Mouse (Mus musculus) WW6 (cell line): Measurements from ENCODE around the gene Ccdc191.

ENCODE experiments used
- DNase-seq: peaks from one replicate; pipeline ENCODE4 v3.0.0-alpha.2; 2013; ENCODE audit warnings: low read depth, low spot score

Gene Ccdc191

DNA sequence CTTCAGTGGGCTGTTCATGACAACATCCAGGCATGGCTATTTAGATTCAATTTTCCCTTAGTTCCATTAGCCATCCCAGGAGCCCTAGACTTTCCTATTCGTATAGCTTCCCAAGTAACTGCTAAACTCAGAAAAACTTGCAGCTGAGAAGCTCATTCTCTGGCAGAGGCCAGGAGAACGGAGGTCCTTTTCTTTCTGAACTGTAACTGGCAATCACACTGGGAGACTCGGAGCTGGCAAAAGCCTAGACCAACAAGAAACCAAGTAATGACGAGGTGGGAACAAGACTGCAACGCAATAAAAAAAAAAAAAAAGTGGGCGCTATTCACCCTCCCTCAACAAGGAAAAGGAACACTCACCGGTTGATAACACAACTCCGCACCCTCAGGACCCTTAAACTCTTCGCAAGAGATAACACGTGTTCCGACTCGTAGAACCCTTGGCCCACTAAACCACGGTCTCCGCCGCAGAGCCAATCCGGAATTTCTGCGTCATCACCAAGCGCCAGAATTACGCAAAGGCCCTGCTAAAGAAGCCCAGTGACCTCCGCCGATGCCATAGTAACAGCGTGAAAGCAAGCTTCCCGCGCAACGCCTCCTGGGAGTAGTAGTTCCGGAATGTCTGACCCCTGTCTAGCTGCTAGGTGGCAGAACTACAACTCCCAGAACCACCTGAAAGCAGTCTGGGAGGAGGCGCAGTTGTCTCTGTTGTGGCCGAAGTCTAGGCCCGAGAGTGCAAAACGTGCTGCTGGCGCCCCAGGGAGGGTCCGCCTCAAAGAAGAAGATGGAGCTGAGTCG lies at the start of gene Ccdc191:
Ccdc191 (plus strand) TSS at position 593 of the 797 bp plus-strand sequence.
- DNase-seq: peak; percentile 97

DNA sequence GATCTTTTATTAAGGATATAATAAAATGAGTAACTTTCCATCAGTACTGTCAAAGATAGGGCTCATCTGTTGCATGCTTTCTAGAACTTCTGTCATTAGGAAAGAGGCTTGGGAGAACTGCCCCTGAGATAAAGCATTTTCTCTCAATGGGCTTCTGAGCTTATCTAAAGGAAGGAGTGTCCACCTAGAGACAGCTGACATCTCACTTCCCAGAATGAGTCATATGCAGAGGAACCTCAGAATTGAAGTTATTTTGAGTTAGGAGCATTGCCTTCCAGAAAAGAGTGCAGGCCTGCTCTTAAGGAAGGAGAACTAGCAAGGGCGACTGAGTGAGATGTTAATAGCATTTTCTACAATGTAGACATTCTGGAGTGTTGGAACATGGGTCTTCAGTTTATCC lies 48.4 kb upstream of the Ccdc191 start:
- no peak for DNase-seq

DNA sequence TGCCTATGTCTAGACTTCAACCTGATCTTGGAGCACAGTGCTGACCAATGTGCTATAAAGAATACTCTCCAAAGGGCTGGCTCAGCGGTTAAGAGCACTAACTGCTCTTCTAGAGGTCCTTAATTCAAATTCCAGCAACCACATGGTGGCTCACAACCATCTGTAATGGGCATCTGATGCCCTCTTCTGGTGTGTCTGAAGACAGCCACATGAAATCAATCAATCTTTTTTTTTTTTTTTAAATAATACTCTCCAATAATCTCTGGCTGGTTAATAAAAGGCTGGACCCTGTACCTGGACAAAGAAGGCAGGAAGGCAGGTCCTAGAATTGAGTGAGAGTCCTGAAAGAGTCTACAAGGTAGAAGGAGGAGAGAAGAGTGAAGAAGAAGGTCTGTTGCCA lies 39.8 kb upstream of the Ccdc191 start:
- DNase-seq: no peak

DNA sequence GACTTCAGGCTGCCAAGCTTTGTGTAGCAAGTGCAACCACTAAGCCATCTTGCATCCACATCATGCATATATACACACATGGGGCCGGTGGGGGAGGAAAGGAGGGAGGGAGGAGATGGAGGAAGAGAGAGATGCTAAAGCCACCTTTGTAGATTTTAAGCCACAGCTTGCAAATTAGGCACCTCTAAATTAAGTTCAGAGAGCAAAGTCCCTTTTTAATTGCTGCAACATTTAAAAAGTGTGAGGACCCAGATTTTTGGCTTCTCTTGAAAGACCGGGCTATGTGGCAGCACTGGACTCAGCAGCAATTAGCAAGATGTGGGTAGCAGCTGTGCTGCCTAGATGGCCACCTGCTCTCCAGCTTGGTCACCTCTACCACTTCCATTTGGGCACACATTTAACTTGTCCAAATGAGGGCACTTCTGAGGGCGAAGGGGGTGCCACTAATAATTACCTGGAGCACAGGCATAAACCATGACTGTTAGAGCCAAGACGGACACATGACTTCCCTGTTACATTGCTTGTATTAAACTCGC lies 30.6 kb upstream of the Ccdc191 start:
- no peak for DNase-seq

DNA sequence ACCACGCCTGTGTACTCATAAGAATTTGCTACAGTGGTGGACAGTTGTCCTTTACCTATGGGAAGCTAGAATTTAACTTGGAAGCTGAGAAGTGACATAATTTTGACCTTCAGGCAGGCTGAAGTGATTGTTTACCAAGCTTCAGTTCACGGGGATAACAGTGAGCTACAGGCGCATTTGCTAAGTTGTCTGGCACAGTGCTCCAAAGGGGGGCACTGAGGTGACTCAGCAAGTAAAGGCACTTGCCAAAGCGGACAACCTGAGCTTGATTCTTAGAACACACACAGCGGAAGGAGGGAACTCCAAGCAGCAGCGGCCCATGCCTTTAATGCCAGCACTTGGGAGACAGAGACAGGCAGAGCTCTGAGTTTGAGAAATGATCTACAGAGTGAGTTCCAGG lies 29.0 kb upstream of the Ccdc191 start:
- DNase-seq: no peak

DNA sequence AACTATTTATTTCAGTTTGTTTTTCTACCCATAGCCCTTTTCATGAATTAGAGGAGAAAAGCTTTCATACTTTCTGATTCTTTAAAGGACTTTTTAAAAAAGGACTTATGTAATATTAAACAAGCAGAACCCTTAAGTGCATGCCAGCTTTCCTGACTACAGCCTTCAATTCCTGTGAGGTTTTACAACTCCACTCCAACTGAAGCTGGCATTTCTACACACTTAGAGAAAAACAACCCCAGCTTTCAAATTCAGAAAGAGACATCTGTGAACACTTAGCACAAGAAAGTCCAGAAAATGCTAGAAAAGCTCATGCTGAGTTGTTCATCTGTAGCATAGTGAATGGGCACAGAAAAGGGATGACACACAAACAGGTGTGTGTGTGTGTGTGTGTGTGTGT lies 19.8 kb upstream of the Ccdc191 start:
- DNase-seq: no peak

DNA sequence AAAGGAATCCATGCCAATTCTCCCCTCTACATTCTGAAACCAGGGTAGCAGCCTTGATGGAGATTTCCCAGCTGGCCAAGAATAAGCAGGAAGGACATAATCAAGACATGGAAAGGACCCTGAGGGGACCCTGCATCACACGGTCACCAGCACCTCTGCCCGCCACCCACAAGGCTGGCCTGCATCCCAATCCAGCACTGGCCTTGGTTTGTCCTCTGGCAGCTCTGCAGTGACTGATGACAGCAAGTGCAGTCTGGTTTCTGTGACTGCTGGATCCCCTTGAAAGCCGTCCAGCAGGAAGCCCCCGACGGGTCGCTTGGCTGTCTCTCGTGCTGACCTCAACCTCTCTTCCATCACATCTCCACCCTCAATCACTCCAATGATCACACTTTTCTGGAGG lies 18.2 kb upstream of the Ccdc191 start:
- no peak for DNase-seq

DNA sequence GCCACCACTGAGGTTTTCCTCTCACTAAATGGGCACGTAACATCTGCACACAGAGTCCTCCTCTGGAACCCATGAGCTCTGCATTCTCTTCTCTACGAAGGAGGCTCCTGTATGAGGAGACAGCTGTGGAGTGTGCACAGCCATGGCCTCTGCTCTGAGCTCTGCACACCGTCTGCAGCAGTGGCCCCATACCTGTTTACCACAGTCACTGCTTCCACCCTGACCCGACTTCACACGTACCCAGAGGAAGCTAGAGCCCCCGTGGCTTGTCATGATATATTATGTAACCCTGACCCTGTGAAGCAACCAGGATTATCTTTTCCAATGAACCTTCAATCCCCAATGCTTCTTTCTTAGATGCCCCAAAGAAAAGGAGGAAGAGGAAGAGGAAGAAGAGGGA lies 9.8 kb upstream of the Ccdc191 start:
- DNase-seq: no peak

DNA sequence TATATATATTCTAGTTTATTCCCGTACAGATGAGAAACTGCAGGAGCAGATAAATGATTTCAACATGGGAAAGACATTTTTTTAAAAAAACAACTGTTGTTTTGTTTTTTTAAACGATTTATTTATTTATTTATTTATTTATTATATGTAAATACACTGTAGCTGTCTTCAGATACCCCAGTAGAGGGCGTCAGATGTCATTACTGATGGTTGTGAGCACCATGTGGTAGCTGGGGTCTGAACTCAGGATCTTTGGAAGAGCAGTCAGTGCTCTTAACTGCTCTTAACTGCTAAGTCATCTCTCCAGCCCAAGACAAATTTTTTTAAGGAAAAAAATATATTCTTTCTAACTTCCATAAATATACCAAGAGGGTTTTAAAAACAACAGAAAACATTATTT lies 8.0 kb upstream of the Ccdc191 start:
- peak; percentile 18 for DNase-seq

DNA sequence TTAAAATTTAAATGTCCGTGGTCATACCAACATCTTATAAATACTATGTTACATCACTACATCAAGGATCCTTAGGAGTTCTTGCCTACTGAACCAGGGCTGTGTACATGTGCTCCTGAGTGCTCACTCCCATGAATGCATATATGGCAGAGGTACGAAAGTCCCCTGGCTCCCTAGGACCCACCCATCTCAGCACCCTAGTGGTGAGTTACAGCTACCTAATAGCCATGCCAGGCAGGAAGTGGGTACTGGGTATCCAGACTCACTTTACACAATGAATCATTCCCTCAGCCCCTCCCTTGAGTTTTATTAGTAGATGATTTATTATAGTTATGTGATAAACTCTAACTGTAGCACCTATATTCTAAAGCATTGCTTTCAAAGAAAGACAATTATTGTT lies 7.3 kb upstream of the Ccdc191 start:
- DNase-seq: no peak

DNA sequence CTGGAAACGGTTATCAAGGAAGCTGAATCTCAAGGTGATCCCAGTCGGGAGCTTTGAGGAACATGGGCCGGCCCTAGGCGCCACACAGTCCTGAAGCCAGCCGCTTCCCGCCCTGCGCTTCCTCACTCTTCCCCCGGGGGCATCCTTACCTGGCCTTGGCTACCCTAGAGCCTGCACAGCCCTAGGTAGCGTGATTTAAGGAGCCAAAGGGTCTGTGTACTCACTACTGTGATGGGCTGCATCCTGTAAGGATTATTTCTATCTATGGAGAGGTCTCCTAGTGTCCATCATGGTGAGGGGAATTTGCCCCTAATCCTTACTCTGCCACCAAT lies 371 bp downstream of the Ccdc191 start:
- DNase-seq: no peak

DNA sequence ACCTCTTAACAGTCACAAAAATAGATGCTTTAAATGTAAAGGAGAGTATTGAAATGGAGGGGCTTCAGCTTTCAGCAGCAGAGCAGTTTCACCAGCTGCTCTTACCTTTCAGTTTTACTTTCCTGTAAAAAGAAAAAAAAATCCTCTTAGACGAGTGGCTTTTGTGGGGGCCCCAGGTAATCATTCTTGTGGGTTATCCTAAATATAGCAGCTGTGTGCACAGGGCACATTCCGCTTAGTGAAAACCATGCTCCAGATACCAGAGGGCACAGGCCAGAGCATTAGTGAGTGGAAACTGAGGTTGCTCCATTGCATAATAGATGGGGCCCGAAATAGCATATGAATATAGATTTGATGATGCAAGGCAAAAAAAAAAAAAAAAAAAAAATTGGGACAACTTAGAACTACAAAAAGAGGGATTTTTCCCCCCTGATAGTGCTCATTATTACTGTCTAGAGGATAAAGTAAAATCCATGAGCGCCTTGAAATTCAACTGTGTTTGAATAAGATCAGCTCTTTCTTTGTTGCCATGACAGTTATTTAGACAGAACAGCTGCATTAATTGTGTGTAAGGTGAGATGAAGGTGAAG lies 1.2 kb downstream of the Ccdc191 start:
- no peak for DNase-seq

DNA sequence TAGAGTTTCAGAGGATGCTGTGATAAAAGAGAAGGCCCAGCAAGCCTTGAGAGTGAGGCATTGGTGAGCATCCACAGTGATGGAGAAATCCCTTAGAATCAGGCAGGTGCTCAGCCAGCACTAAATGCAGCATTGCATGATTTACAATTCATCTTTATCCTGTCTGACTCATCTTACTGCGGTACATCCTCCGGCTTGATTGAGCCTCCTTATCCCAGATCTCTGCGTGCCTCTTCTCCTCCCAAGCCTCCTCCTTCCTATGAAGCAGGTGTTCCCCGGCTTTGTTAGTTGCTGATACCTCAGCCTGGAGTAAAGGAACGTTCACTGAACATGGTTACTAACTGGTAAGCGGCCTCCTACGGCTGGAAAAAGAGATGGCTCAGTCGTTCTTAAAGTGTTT lies 4.9 kb downstream of the Ccdc191 start:
- no peak for DNase-seq

DNA sequence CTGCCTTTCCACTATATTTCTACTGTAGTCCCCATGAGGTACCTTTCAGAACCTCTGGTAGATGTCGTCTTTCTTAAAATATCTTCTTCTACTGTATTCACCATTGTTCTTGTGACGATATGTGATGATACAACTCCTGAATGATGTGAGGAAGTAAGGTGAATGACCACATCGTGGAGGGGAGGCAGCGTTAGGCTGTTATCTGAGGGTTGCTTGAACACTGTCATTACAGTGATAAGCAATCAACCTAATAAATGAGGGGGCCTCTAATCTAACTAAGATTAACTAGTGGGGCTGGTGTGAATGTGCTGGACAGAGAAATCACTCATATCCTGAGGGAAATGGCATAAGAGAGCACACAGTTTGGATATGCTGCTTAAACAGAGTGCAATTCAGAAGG lies 10.5 kb downstream of the Ccdc191 start:
- no peak for DNase-seq

DNA sequence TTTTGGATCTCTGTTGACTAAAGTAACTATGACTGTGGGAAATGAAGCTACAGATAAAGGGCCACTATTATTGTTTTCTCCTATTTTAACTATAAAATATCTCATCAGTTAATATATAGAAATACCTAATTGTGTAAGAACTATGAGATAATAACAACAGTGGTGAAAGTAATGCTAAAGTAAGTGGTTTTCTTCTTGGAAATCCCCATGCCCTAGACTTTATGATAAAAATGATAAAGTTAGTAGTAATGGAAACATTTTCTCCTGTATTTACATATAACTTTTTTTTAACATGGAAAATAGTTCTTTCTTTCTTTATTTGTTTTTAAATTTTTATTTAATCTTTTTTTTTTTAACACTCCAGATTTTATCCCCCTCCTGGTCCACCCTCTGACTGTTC lies 11.0 kb downstream of the Ccdc191 start:
- DNase-seq: no peak

DNA sequence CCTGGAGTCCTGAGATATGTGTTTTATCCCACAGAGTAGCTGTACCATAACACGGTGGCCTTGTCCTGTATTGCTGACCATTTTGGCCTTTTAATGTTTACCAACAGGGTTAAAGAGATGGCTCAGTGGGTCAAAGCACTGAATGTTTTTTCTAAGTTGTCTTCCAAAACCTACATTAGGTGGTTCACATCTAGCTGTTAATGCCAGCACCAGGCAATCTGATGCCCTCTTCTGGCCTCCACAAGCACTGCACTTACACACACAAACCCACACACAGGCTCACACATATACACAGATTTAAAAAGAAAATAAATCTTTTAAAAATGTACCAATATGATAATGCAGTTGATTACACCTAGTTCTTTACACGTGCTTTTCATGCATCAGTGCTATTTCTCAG lies 19.3 kb downstream of the Ccdc191 start:
- DNase-seq: no peak

DNA sequence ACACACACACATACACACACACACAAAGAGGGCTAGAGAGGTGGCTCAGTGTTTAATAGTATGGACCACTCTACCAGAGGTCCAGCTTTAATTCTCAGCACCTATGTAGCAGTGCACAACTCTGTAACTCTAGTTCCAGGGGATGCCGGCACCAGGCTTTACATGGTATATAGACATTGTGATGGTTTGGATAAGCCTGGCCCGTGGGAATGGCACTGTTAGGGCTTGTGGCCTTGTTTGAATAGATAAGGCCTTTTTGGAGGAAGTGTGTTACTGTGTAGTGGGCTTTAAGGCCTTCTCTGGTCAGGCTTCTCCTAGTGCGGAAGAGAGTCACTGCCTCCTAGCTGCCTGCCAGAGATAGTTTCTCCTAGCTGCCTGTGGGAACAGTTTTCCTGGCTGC lies 29.3 kb downstream of the Ccdc191 start:
- DNase-seq: no peak

DNA sequence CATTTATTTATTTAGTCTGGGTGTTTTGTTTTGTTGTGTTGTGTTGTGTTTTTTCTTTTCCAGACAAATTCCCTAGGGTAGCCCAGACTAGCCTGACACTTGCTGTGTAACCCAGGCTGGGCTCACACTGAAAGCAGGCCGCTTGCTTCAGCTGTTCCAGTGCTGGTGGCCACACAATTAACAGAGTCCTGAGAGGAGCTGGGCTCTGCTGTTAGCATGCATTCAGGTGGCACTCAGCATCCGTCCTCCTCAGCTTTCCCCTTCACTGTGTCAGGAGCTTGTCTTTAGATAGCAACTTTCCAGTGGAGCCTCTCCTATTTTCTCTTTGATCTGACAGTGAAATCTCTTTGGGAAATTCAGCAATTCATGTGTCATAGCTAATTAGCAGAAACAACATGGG lies 32.4 kb downstream of the Ccdc191 start:
- no peak for DNase-seq

DNA sequence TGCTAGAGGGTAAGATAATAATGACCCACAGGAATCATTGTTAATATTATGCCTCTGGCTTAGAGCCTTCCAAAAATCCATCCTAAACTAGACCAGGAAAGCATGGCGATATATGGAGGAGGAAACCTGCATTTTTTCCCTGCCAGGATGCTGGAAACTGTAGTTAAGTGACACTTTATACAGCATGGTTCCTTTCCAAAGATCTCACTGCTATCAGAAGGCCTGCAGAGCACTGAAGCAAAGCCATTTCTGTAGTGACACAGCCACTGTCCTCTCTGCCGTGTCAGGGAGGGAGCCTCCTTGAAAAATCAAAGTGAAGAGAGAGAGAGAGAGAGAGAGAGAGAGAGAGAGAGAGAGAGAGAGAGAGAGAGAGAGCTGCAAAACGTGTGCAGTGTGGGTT lies 33.0 kb downstream of the Ccdc191 start:
- no peak for DNase-seq

DNA sequence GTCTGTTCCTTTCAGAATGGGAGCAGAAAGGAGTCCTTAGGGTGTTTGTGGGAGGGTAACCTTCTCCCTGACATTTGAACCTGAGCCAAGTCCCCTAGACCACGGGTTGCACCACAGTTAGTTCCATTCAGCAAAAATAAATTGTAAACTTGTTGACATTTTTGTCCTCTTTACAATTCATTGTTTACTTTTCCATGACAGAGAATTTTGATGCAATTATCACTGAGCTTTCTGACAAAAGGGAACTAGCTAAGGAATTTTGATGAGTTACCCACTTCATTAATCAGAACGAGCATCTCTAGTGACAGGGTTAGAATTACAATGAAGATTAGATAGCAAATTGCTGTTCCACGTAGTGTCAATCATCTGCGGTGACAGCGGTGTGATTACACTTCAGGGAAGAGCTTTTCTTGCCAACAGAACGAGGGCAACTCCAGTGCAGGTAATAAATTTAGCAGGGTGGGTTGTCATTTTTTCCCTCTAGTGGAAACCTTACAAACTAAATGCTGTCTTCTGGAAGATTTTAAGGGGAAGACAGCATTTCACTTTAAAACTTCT lies 35.5 kb downstream of the Ccdc191 start:
- DNase-seq: no peak

DNA sequence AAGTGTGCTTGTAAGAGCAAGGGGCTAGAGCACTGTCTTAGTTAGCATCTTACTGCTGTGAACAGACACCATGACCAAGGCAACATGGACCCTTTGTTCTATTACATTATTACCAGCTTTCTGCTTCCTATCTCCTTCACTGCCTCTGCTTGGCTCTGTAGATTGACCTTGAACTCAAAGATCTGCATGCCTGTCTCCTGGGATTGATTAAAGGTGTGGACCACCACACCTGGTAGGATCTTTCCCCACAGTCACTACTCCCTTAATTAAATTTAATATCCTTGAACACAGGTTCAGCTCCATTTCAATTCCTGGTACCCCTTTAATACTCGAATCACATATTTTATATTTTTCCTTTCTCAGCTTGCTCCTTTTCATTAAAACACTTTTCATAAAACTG lies 36.2 kb downstream of the Ccdc191 start:
- no peak for DNase-seq

DNA sequence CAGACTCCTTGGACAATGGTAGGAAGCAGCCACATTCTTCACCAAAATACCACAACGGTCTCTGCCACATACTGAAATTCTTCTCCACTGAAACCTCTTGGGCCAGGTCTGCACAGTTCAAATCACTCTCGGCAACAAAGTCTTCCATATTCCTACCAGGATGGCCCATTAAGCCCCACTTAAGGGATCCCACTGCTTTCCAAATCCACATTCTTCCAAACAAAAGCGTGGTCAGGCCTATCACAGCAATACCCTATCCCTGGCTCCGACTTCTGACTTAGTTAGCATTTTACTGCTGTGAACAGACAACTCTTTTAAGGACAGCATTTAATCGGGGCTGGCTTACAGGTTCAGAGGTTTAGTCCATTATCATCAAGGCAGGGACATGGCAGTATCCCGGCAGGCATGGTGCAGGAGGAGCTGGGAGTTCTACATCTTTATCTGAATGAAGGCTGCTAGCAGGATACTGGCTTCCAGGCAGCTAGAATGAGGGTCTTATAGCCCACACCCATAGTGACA lies 36.8 kb downstream of the Ccdc191 start, which contains the start of gene Qtrt2:
Qtrt2 (minus strand) TSS at position 469 of the 519 bp plus-strand sequence.
- peak; percentile 54 for DNase-seq

DNA sequence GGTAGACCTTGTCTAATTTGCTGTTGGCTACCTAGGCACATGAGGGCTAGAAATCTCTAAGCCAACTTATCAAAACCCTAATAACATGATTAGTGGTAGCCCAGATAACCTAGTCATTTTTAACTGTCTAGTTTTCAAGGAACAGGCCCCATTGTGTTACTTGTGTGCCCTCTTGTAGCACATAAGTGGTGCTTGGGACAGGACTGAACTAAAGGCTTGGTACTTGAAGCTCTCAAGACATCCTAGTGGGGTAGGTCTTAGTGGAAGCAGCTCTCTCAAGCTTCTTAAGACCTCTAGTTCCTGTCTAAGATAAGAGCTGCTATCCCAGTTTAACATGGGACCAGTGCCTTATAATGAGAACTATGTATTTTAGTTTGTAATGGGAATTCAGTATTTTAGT lies 41.0 kb downstream of the Ccdc191 start:
- DNase-seq: no peak
